Comparison of ENCODE assay signal across 8 mouse cellular contexts in the genomic region with DNA sequence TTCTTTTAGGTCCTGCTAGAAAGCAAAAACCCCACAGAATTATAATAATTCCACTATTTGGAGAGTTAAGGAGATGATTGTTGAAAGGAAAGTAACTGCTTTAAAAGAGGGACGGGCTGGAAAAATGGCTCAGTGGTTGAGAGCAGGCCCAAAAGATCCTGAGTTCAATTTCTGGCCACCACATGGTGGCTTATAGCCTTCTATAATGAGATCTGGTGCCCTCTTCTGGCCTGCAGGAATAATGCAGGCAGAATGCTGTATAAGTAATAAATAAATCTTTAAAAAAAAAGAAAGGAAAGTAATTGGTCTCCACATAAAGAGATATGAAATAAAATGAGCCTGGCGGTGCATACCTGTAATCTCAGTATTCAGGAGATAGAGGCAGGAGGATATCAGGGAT. TPM values are rescaled to one million over a fixed set of nuclear protein-coding genes. Genes with fewer than 3 reads are reported as not detected.
DNase-seq lines count a peak whose midpoint lies in the region; ATAC-seq and TF ChIP-seq lines count a peak whose summit lies in the region.

No protein-coding gene starts in this region.

- no peak overlapping the region for H3K4me2 ChIP-seq in heart, postnatal 0 days (ENCODE audit: low read depth, low read length)
- H3K4me2 ChIP-seq in limb, embryonic 11.5 days (ENCODE audit: low read depth, severe bottlenecking), result no peak overlapping the region

- no peak overlapping the region for H3K4me3 ChIP-seq in ES-Bruce4 (ENCODE audit: low read depth, low read length)
- no peak overlapping the region for H3K4me3 ChIP-seq in heart, postnatal 0 days (ENCODE audit: low read depth, low read length)
- no peak overlapping the region for H3K4me3 ChIP-seq in limb, embryonic 11.5 days (ENCODE audit: low read depth, low read length)

- no peak overlapping the region for H3K27ac ChIP-seq in ES-Bruce4 (ENCODE audit: insufficient read depth, low read length)
- no peak overlapping the region for H3K27ac ChIP-seq in heart, postnatal 0 days (ENCODE audit: low read depth)
- H3K27ac ChIP-seq in limb, embryonic 11.5 days (replicated peaks; ENCODE audit: low read depth, low read length), result no peak overlapping the region

- peak overlapping the region; percentile 95 for H3K9ac ChIP-seq in ES-Bruce4 (ENCODE audit: low read depth, poor library complexity, severe bottlenecking)
- no peak overlapping the region for H3K9ac ChIP-seq in heart, postnatal 0 days (replicated peaks; ENCODE audit: low read depth, low read length)
- H3K9ac ChIP-seq in limb, embryonic 11.5 days (ENCODE audit: low read length), result no peak overlapping the region

- 28% methylated on average over 2 of the region's 2 CpGs for WGBS in heart, postnatal 0 days
- WGBS in limb, embryonic 11.5 days, result 20% methylated on average over 2 of the region's 2 CpGs

- H3K27me3 ChIP-seq in ES-Bruce4 (ENCODE audit: control insufficient read depth, insufficient read depth, low read length, poor library complexity, severe bottlenecking), result no peaks in the 10 kb centered on the region
- H3K27me3 ChIP-seq in heart, postnatal 0 days (ENCODE audit: control insufficient read depth, insufficient read depth, low read length), result no peaks in the 10 kb centered on the region
- H3K27me3 ChIP-seq in limb, embryonic 11.5 days (ENCODE audit: control insufficient read depth, insufficient read depth, low read length), result no peaks in the 10 kb centered on the region

- H3K4me1 ChIP-seq in ES-Bruce4 (ENCODE audit: control insufficient read depth, insufficient read depth, low read length), result no peaks in the 10 kb centered on the region
- H3K4me1 ChIP-seq in heart, postnatal 0 days (ENCODE audit: control insufficient read depth, insufficient read depth), result no peaks in the 10 kb centered on the region; the same call in 1 of the 2 replicates
- no peaks in the 10 kb centered on the region for H3K4me1 ChIP-seq in limb, embryonic 11.5 days (ENCODE audit: control insufficient read depth, insufficient read depth, low read length)

- peak; percentile 43 for DNase-seq in layer of hippocampus, adult 11-12 months (ENCODE audit: low spot score)
- DNase-seq in layer of hippocampus, adult 8-10 months (ENCODE audit: low spot score in 2 of 2), result no peak
- peak; percentile 59 for DNase-seq in brain, adult 2 months (ENCODE audit: low read depth, low spot score)
- DNase-seq in heart, postnatal 0 days (ENCODE audit: low spot score), result peak; percentile 42
- peak; percentile 48 for DNase-seq in limb, embryonic 11.5 days (ENCODE audit: low spot score)
- peak; percentile 27 for DNase-seq in skeletal muscle tissue, adult 2 months (ENCODE audit: low read depth, low spot score)
- no peak for DNase-seq in frontal cortex, postnatal 14 days (ENCODE audit: low spot score in 2 of 2)

- TF ChIP-seq CTCF in ES-Bruce4 (IDR thresholded peaks at IDR 0.05; ENCODE audit: low read depth, low read length), result no peak
- peak; percentile 59 for TF ChIP-seq CTCF in heart, postnatal 0 days (IDR thresholded peaks at IDR 0.05; ENCODE audit: low read depth)

- TF ChIP-seq EP300 in ES-Bruce4 (IDR thresholded peaks at IDR 0.05; ENCODE audit: insufficient read depth, low read depth, low read length), result no peak
- no peak for TF ChIP-seq EP300 in heart, postnatal 0 days (IDR thresholded peaks at IDR 0.05; ENCODE audit: low read depth)

- ATAC-seq in heart, postnatal 0 days (ENCODE audit: insufficient read depth, low read depth), result no peak
- no peak for ATAC-seq in limb, embryonic 11.5 days (ENCODE audit: insufficient number of reproducible peaks, low FRiP score, low TSS enrichment, low read depth)

- peaks cover 9% of the 10 kb centered on the region for H3K36me3 ChIP-seq in ES-Bruce4 (ENCODE audit: control insufficient read depth, insufficient read depth, low read length, poor library complexity, severe bottlenecking)
- no peaks in the 10 kb centered on the region for H3K36me3 ChIP-seq in heart, postnatal 0 days (replicated peaks; ENCODE audit: control insufficient read depth, insufficient read depth, low read length)
- no peaks in the 10 kb centered on the region for H3K36me3 ChIP-seq in limb, embryonic 11.5 days (ENCODE audit: control insufficient read depth, insufficient read depth, low read length)

- no peaks in the 10 kb centered on the region for H3K9me3 ChIP-seq in ES-Bruce4 (replicated peaks; ENCODE audit: control insufficient read depth, insufficient read depth, low read length, poor library complexity, severe bottlenecking)
- no peaks in the 10 kb centered on the region for H3K9me3 ChIP-seq in heart, postnatal 0 days (replicated peaks; ENCODE audit: control insufficient read depth, low read length)
- no peaks in the 10 kb centered on the region for H3K9me3 ChIP-seq in limb, embryonic 11.5 days (ENCODE audit: control insufficient read depth, low read length)

- TF ChIP-seq POLR2A in ES-Bruce4 (IDR thresholded peaks at IDR 0.05; ENCODE audit: insufficient read depth, low read length), result no peak

RNA-seq across cellular contexts. Expression of gene Magt1, which starts 1.5 kb away (rescaled TPM):
- 10 to 100 TPM; 16.4 to 23.0 (median 17.1) TPM for total RNA-seq in layer of hippocampus, adult 8-10 months (2022)
- 38.9 and 39.3 TPM in 2 replicates for polyA plus RNA-seq in ES-Bruce4 (2011; ENCODE audit: insufficient read depth, insufficient read length, low read depth, missing spikeins)
- 32.5 and 39.5 TPM in 2 replicates for total RNA-seq in heart, postnatal 0 days (2014; rRNA removed; ENCODE audit: low replicate concordance)
- polyA plus RNA-seq in heart, postnatal 0 days (2015; fragmentation: Nextera tagmentation; extraction: Ambion mirVana), result 24.2 and 28.0 TPM in 2 replicates
- polyA plus RNA-seq in limb, embryonic 11.5 days (2014; fragmentation: Nextera tagmentation; extraction: Ambion mirVana), result 63.2 and 68.1 TPM in 2 replicates

RNA-seq across cellular contexts. Expression of gene Cox7b, which starts 2.3 kb away (rescaled TPM):
- 100 to 1,000 TPM; 293 to 338 (median 317) TPM for total RNA-seq in layer of hippocampus, adult 8-10 months (2022)
- 722 and 811 TPM in 2 replicates for polyA plus RNA-seq in ES-Bruce4 (2011; ENCODE audit: insufficient read depth, insufficient read length, low read depth, missing spikeins)
- total RNA-seq in heart, postnatal 0 days (2014; rRNA removed; ENCODE audit: low replicate concordance), result 1,061 and 1,234 TPM in 2 replicates
- polyA plus RNA-seq in heart, postnatal 0 days (2015; fragmentation: Nextera tagmentation; extraction: Ambion mirVana), result 1,884 and 1,954 TPM in 2 replicates
- 363 and 395 TPM in 2 replicates for polyA plus RNA-seq in limb, embryonic 11.5 days (2014; fragmentation: Nextera tagmentation; extraction: Ambion mirVana)

RNA-seq across cellular contexts. Expression of gene Atp7a, which starts 13.9 kb away (rescaled TPM):
- total RNA-seq in layer of hippocampus, adult 8-10 months (2022), result 1 to 10 TPM; 8.2 to 9.3 (median 8.7) TPM
- 19.8 and 24.0 TPM in 2 replicates for polyA plus RNA-seq in ES-Bruce4 (2011; ENCODE audit: insufficient read depth, insufficient read length, low read depth, missing spikeins)
- 8.7 and 16.9 TPM in 2 replicates for total RNA-seq in heart, postnatal 0 days (2014; rRNA removed; ENCODE audit: low replicate concordance)
- polyA plus RNA-seq in heart, postnatal 0 days (2015; fragmentation: Nextera tagmentation; extraction: Ambion mirVana), result 5.4 and 6.3 TPM in 2 replicates
- polyA plus RNA-seq in limb, embryonic 11.5 days (2014; fragmentation: Nextera tagmentation; extraction: Ambion mirVana), result 40.7 and 45.5 TPM in 2 replicates

Comparison
In these comparisons a context has a peak if more than half of its experiments do, and no peak if none do; other contexts are left out.
1. DNase-seq: peak in layer of hippocampus, adult 11-12 months (single experiment), brain, adult 2 months (single experiment), heart, postnatal 0 days (single experiment), limb, embryonic 11.5 days (single experiment) and skeletal muscle tissue, adult 2 months (single experiment); none in layer of hippocampus, adult 8-10 months (0 of 2) and frontal cortex, postnatal 14 days (0 of 2).